Mouse (Mus musculus): Measurements from ENCODE around the gene Ncoa7. TPM values are rescaled to one million over a fixed set of nuclear protein-coding genes. Genes with fewer than 3 reads are reported as not detected.

The Ncoa7 gene
- 12.3 and 17.2 TPM in 2 replicates for polyA plus RNA-seq (2012; rRNA removed)

- DNase-seq (ENCODE audit: low read depth) = peak; percentile 88
- TF ChIP-seq POLR2A (IDR thresholded peaks at IDR 0.05; ENCODE audit: borderline replicate concordance, extremely low read depth, insufficient read depth, insufficient read length, poor library complexity, severe bottlenecking) (peak; percentile 73; the same call in 1 of the 2 replicates), CTCF (IDR thresholded peaks at IDR 0.05; ENCODE audit: borderline replicate concordance, extremely low read depth, insufficient read depth, insufficient read length) (no peak)
These were observed at the start of gene Ncoa7 for GRCm38 (mm10) chr10:30802681-30803586. Gene Ncoa7, minus strand, starts transcription at chr10:30803326.

DNA sequence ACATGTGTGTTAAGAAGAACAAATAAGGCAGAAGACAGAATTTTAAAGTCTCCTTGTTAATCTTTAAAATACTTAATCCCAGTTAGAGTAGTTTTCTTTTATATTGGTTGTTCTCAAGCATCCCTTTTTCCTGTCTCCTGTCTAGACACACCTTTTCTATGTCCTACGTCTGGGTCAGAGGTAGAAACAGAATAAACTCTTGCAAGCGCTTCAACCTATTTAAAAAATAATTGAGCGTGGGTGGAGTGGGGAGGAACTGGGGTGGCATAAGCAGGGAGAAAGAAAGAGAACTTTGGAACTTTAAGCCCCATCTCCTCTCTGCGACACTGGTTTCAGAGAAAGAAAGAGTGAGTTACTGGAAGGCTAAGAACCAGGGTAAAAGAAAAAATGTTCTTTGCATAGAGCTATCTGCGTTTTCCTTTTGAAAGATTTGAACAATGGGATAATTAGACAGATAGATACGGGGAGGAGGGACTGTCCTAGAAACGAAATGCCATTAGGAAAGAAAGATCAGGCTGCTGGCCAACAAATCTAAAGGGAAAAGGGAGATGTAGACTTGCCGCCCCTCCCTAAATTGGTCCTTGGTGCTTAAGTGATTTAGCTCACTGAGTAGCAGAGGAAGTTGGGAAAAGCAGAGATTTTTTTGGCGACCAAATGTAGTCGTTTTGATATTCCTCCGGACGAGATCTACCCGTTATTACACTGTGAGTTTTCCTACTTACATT is 42.1 kb upstream of the Ncoa7 start:
- DNase-seq (ENCODE audit: low read depth) = peak; percentile 49
- no peak for TF ChIP-seq POLR2A (IDR thresholded peaks at IDR 0.05; ENCODE audit: borderline replicate concordance, extremely low read depth, insufficient read depth, insufficient read length, poor library complexity, severe bottlenecking)

DNA sequence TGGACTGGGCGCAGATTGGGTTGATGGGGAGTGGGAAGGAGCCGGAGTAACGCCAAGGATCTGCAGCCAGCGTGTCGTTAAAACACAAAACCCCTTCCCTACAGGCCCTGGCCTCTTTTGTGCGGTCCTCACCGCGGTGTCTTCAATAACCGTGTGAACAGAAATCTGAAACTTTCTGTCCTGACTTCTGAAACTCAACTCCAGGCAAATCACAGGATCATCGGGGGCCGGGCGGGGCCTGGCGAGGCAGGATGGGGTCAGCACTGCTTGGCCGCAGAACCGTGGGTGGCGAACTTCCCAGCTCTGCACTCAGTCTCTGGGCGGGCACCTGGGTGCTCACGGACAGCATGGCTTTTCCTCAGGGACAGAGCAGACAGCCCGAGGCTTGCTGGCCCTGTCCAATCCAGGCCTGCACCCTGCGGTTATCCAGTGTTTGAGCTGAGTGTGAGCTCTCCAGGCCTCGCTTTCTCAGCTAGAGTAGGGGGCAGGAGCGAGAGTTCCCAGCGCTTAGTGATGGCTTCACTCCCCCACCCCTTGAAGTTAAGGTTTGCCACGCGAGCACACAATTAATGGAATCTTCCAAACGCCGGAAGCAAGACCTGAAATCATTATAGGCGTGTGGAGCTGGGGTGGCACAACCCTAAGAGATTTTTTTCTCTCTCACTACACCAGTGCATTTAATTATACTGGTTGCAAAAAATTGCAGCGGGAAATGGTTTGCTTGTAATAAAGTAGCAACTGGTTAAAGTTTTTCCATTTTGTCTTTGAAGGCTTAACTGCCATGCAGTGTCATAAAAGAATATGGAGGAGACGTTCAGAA is 41.3 kb upstream of the Ncoa7 start:
- TF ChIP-seq CTCF (IDR thresholded peaks at IDR 0.05; ENCODE audit: borderline replicate concordance, extremely low read depth, insufficient read depth, insufficient read length) (no peak), POLR2A (IDR thresholded peaks at IDR 0.05; ENCODE audit: borderline replicate concordance, extremely low read depth, insufficient read depth, insufficient read length, poor library complexity, severe bottlenecking) (no peak)
- peak; percentile 57 for DNase-seq (ENCODE audit: low read depth)

GRCm38 (mm10) chr10:30843438-30844190 is 40.5 kb upstream of the Ncoa7 start:
- no peak for TF ChIP-seq CTCF (IDR thresholded peaks at IDR 0.05; ENCODE audit: borderline replicate concordance, extremely low read depth, insufficient read depth, insufficient read length)
- no peak for TF ChIP-seq POLR2A (IDR thresholded peaks at IDR 0.05; ENCODE audit: borderline replicate concordance, extremely low read depth, insufficient read depth, insufficient read length, poor library complexity, severe bottlenecking)
- DNase-seq (ENCODE audit: low read depth) = peak; percentile 69

GRCm38 (mm10) chr10:30842643-30843437 is 39.7 kb upstream of the Ncoa7 start, which contains the start of gene Hey2:
Gene Hey2, minus strand, starts transcription at chr10:30842801.
- peak; percentile 98 for DNase-seq (ENCODE audit: low read depth)

DNA sequence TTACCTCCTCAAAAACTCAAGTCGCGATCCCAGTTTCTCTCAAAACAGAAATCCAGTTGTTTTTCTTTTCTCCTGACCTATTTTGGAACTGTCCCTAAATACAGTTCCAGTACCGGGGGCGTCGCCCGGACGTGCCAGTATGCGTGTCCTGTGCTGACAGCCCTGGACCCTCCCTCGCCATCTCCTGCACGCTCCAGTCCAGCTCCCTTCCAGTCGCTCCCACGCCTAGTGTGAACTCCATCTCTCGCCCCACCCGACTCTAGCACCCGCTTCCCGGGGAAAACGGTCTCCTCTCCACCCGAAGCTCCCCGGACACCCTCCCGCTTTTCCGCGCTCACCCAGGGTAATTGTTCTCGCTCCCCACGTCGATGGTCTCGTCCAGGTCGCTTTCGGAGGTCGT is 39.1 kb upstream of the Ncoa7 start:
- TF ChIP-seq POLR2A (IDR thresholded peaks at IDR 0.05; ENCODE audit: borderline replicate concordance, extremely low read depth, insufficient read depth, insufficient read length, poor library complexity, severe bottlenecking) = no peak
- TF ChIP-seq CTCF (IDR thresholded peaks at IDR 0.05; ENCODE audit: borderline replicate concordance, extremely low read depth, insufficient read depth, insufficient read length) = no peak
- no peak for DNase-seq (ENCODE audit: low read depth)

More at GRCm38 (mm10) chr10:30842643-30843437, 39.7 kb upstream of the Ncoa7 start, which contains the start of gene Hey2:
- TF ChIP-seq CTCF (IDR thresholded peaks at IDR 0.05; ENCODE audit: borderline replicate concordance, extremely low read depth, insufficient read depth, insufficient read length) (no peak), POLR2A (IDR thresholded peaks at IDR 0.05; ENCODE audit: borderline replicate concordance, extremely low read depth, insufficient read depth, insufficient read length, poor library complexity, severe bottlenecking) (peak; percentile 20; the same call in 1 of the 2 replicates)

GRCm38 (mm10) chr10:30840824-30841223 is 37.7 kb upstream of the Ncoa7 start:
- no peak for DNase-seq (ENCODE audit: low read depth)
- no peak for TF ChIP-seq CTCF (IDR thresholded peaks at IDR 0.05; ENCODE audit: borderline replicate concordance, extremely low read depth, insufficient read depth, insufficient read length)
- TF ChIP-seq POLR2A (IDR thresholded peaks at IDR 0.05; ENCODE audit: borderline replicate concordance, extremely low read depth, insufficient read depth, insufficient read length, poor library complexity, severe bottlenecking) = no peak

GRCm38 (mm10) chr10:30838188-30838587 is 35.1 kb upstream of the Ncoa7 start:
- peak; percentile 67 for DNase-seq (ENCODE audit: low read depth)
- TF ChIP-seq POLR2A (IDR thresholded peaks at IDR 0.05; ENCODE audit: borderline replicate concordance, extremely low read depth, insufficient read depth, insufficient read length, poor library complexity, severe bottlenecking) (no peak), CTCF (IDR thresholded peaks at IDR 0.05; ENCODE audit: borderline replicate concordance, extremely low read depth, insufficient read depth, insufficient read length) (no peak)

GRCm38 (mm10) chr10:30825049-30825448 is 21.9 kb upstream of the Ncoa7 start:
- TF ChIP-seq POLR2A (IDR thresholded peaks at IDR 0.05; ENCODE audit: borderline replicate concordance, extremely low read depth, insufficient read depth, insufficient read length, poor library complexity, severe bottlenecking) (no peak), CTCF (IDR thresholded peaks at IDR 0.05; ENCODE audit: borderline replicate concordance, extremely low read depth, insufficient read depth, insufficient read length) (0 out of 2 replicates have a peak, but pooled peaks have one; percentile 20)
- peak; percentile 81 for DNase-seq (ENCODE audit: low read depth)

All from brain, embryonic 14.5 days (tissue).